Mouse (Mus musculus) gastrocnemius, adult 8-10 months (tissue): ENCODE data around the gene Mapk6. TPM values are rescaled to one million over a fixed set of nuclear protein-coding genes. Genes with fewer than 3 reads are reported as not detected.

ENCODE experiments used
- DNase-seq, 2 experiments: peaks; one replicate each; pipeline ENCODE4 v3.0.0; 2022; ENCODE audit warnings: low spot score in 2 of 2
- total RNA-seq, 4 experiments: library from RNA; stranded (reverse); gene quantifications; 2 replicates each; pipeline ENCODE4 v1.2.4; 2022

The Mapk6 gene
- total RNA-seq, 4 experiments from 2014 or later: 28.5 to 36.0 (median 30.5) TPM

DNA sequence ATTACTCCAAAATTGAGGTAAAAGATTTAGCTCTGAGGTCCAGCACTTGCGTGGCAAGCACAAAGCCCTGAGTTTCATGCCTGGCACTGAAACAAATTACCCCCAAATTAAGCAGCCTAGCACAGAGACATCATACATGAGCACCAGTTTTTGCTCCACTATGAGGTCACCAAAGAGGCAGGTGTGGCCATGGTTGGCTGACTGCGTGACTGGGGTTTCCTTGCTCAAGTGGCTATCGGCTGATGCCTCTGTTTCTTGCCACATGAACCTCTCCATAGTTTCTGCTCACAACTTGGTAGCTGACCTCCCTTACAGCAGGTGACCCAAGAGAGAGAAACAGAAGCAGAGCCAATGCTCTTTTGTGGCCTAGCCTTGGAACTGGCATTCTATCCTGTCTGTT is 81.8 kb downstream of the Mapk6 start:
- no peak for DNase-seq

DNA sequence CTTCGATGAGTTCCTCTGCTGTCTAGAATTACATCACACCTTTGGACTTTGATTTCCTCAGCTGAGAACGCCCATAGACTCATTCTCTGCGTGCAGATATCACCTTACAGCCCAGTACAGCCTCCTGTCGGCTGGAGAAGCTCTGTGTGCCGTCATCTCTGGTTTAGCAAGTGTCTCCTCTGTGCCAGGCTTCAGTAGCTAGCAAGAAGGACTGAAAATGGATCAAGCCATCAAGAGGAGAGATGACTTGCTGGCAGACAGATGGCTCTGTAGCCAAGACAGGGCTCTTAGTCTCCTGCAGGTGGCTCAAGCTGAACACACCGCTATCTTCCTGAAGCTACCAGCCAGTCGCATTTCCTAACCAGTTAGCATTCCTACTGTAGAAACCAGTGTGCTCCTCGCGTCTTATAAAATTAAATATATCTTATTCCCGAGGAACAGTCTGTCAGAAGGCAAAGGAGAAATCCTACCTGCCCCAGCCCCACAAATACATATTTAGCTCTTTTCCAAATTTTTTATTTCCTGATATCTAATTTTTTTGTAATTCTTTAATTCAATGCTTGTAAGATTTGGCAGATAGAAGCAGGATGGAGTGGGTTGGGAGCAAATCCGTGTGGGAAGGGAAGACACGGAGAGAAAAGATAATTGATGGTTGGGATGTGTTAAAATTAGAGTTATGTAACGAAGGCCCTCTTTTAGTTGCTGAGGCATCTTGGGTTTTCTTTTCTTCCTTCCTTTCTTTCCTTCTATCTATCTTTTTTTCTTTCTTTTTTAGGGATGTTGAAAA is 87.5 kb downstream of the Mapk6 start:
- no peak for DNase-seq

DNA sequence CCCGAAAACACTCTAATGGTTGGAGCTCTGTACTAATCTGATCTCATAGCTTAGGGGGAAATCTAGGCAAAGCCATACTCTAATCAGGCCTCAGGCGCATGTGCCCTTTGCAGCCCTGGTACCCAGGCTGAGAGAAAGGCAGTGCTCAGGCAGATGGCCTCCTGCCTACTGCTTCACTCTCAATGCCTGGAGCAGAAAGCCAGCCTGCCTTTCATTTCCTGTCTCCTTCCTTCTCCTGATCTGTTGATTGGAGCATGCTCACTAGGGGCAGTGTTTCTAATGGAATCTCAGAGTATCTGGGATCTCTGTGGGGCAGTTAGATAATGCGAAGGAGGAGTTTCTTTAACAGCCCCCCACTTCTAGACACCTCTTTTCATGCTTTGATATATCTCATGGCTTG is 90.4 kb downstream of the Mapk6 start:
- DNase-seq: no peak

Other genes with a start within 250 kb of the Mapk6 start
- gene Myo5c, start 178.0 kb downstream of the Mapk6 start, total RNA-seq: 10 to 100 TPM in 1 of 4 experiments, 1 to 10 TPM in 3; 7.2 to 12.8 (median 8.8) TPM
- gene Gnb5, start 103.7 kb downstream of the Mapk6 start, total RNA-seq: 10 to 100 TPM in 3 of 4 experiments, 1 to 10 TPM in 1; 8.9 to 13.8 (median 12.0) TPM
- not detected for gene Bcl2l10, start 62.2 kb downstream of the Mapk6 start, total RNA-seq
- gene Leo1, start 31.5 kb upstream of the Mapk6 start, total RNA-seq: 10 to 100 TPM; 14.8 to 23.2 (median 22.2) TPM
- gene Tmod3, start 149.7 kb upstream of the Mapk6 start, total RNA-seq: 10 to 100 TPM; 12.8 to 16.0 (median 14.7) TPM
- 1 to 10 TPM; 2.2 to 4.7 (median 3.6) TPM for gene Tmod2, start 201.3 kb upstream of the Mapk6 start, total RNA-seq
- 1 to 10 TPM; 3.9 to 6.2 (median 4.5) TPM for gene Lysmd2, start 215.7 kb upstream of the Mapk6 start, total RNA-seq